Comparison of ENCODE assay signal across 9 mouse cellular contexts in genomic region chr2:116060701-116061400, GRCm38 (mm10). TPM values are rescaled to one million over a fixed set of nuclear protein-coding genes. Genes with fewer than 3 reads are reported as not detected.
DNase-seq lines count a peak whose midpoint lies in the region; ATAC-seq and TF ChIP-seq lines count a peak whose summit lies in the region.
"Had no signal": no experiment of that assay in that cellular context is flagged by ENCODE, and none has a peak within 500 bp of the region (broad histone marks: within the 10 kb centered on the region; RNA-seq: fewer than 3 reads in every experiment).

No protein-coding gene starts in this region.

- H3K36me3 ChIP-seq in heart, adult 2 months (ENCODE audit: control insufficient read depth, insufficient read depth, low read length) = no peaks in the 10 kb centered on the region; the same call in 1 of the 2 replicates
- no peaks in the 10 kb centered on the region for H3K36me3 ChIP-seq in embryonic facial prominence, embryonic 11.5 days (replicated peaks; ENCODE audit: control insufficient read depth, insufficient read depth, low read depth, low read length)
- H3K36me3 ChIP-seq in intestine, embryonic 15.5 days = no peaks in the 10 kb centered on the region
- H3K36me3 ChIP-seq in myocyte (ENCODE audit: control insufficient read depth, insufficient read depth) = peaks cover 16% of the 10 kb centered on the region

- peak overlapping the region; percentile 94 for H3K27ac ChIP-seq in heart, adult 2 months
- peak overlapping the region; percentile 97 for H3K27ac ChIP-seq in embryonic facial prominence, embryonic 11.5 days (replicated peaks; ENCODE audit: low read depth, low read length)
- peak overlapping the region; percentile 95 for H3K27ac ChIP-seq in intestine, embryonic 15.5 days

- H3K4me3 ChIP-seq in heart, adult 2 months = peak overlapping the region; percentile 60
- peak overlapping the region; percentile 76 for H3K4me3 ChIP-seq in embryonic facial prominence, embryonic 11.5 days (ENCODE audit: low read depth, low read length)
- peak overlapping the region; percentile 62 for H3K4me3 ChIP-seq in intestine, embryonic 15.5 days (replicated peaks)
- peak overlapping the region; percentile 98 for H3K4me3 ChIP-seq in myocyte
- H3K4me3 ChIP-seq: erythroblast, embryonic 14.5 days had no signal

- TF ChIP-seq CTCF in heart, adult 2 months (IDR thresholded peaks at IDR 0.05) = no peak

- H3K27me3 ChIP-seq in heart, adult 2 months (ENCODE audit: control insufficient read depth, insufficient read depth, low read length) = no peaks in the 10 kb centered on the region
- H3K27me3 ChIP-seq in embryonic facial prominence, embryonic 11.5 days (ENCODE audit: control insufficient read depth, insufficient read depth, low read length) = no peaks in the 10 kb centered on the region
- H3K27me3 ChIP-seq in intestine, embryonic 15.5 days (replicated peaks) = no peaks in the 10 kb centered on the region; the same call in 1 of the 2 replicates
- no peaks in the 10 kb centered on the region for H3K27me3 ChIP-seq in myocyte (ENCODE audit: control insufficient read depth, insufficient read depth, insufficient read length)

- peak overlapping the region; percentile 38 for H3K9ac ChIP-seq in heart, adult 2 months (ENCODE audit: low read depth, low read length)
- peak overlapping the region; percentile 98 for H3K9ac ChIP-seq in embryonic facial prominence, embryonic 11.5 days (replicated peaks; ENCODE audit: low read length)
- H3K9ac ChIP-seq in intestine, embryonic 15.5 days = peak overlapping the region; percentile 90

- WGBS in heart, adult 2 months = 42% methylated on average over 21 of the region's 21 CpGs
- WGBS in embryonic facial prominence, embryonic 11.5 days = 2% methylated on average over 21 of the region's 21 CpGs
- WGBS in intestine, embryonic 15.5 days = 9% methylated on average over 21 of the region's 21 CpGs

- H3ac ChIP-seq in myocyte (ENCODE audit: control insufficient read depth, insufficient read length) = no peak overlapping the region

- ATAC-seq in embryonic facial prominence, embryonic 11.5 days (replicated peaks; ENCODE audit: insufficient number of reproducible peaks, low FRiP score, low TSS enrichment, low read depth) = no peak
- ATAC-seq in intestine, embryonic 15.5 days = no peak

- H3K4me1 ChIP-seq in heart, adult 2 months (ENCODE audit: control insufficient read depth, insufficient read depth, low read length) = no peaks in the 10 kb centered on the region
- no peaks in the 10 kb centered on the region; the same call in 1 of the 2 replicates for H3K4me1 ChIP-seq in embryonic facial prominence, embryonic 11.5 days (ENCODE audit: control insufficient read depth, insufficient read depth, low read length)
- H3K4me1 ChIP-seq in intestine, embryonic 15.5 days (replicated peaks) = no peaks in the 10 kb centered on the region

- TF ChIP-seq POLR2A in heart, adult 2 months (IDR thresholded peaks at IDR 0.05; ENCODE audit: insufficient read depth, low read depth, low read length) = no peak
- no peak for TF ChIP-seq POLR2A in myocyte (IDR thresholded peaks at IDR 0.05; ENCODE audit: insufficient read length, low read depth)

- no peaks in the 10 kb centered on the region for H3K9me3 ChIP-seq in embryonic facial prominence, embryonic 11.5 days (replicated peaks; ENCODE audit: control insufficient read depth, low read length)
- no peaks in the 10 kb centered on the region for H3K9me3 ChIP-seq in intestine, embryonic 15.5 days

- no peak for TF ChIP-seq EP300 in heart, adult 2 months (IDR thresholded peaks at IDR 0.05; ENCODE audit: insufficient read depth, low read depth, low read length)

- intact Hi-C loops in heart, adult 2 months (cut with DNase I) = no loop called here

- DNase-seq in heart, adult 2 months = peak in 1 of 2 experiments; percentile 52
- DNase-seq in heart, postnatal 4 days = no peak
- DNase-seq in embryonic facial prominence, embryonic 11.5 days (ENCODE audit: low spot score) = peak; percentile 54
- DNase-seq in cerebellum, adult 18-20 months = no peak
- no peak for DNase-seq in urinary bladder, postnatal 10 days (ENCODE audit: low spot score)
- DNase-seq in layer of hippocampus, adult 9-11 months = no peak

- H3K79me2 ChIP-seq in heart, adult 2 months (replicated peaks; ENCODE audit: control insufficient read depth, insufficient read depth, low read length) = no peaks in the 10 kb centered on the region
- peaks cover 55% of the 10 kb centered on the region for H3K79me2 ChIP-seq in myocyte (ENCODE audit: control insufficient read depth, insufficient read depth)

- peak overlapping the region; percentile 49 for H3K4me2 ChIP-seq in embryonic facial prominence, embryonic 11.5 days (ENCODE audit: low read depth, low read length)
- peak overlapping the region; percentile 77 for H3K4me2 ChIP-seq in intestine, embryonic 15.5 days (replicated peaks)
- H3K4me2 ChIP-seq in myocyte (ENCODE audit: low read depth) = no peak overlapping the region

TF ChIP-seq in myocyte, 11 proteins besides CTCF, POLR2A, EP300 and RAD21:
- TF ChIP-seq TCF3 (IDR thresholded peaks at IDR 0.05; ENCODE audit: insufficient read length, low read depth) = no peak
- no peak for TF ChIP-seq USF1 (IDR thresholded peaks at IDR 0.05; ENCODE audit: low read depth)
- no peak for TF ChIP-seq POLR2AphosphoS2 (IDR thresholded peaks at IDR 0.05; ENCODE audit: insufficient read length, low read depth)
- no peak for TF ChIP-seq CEBPB (IDR thresholded peaks at IDR 0.05; ENCODE audit: insufficient read depth, poor library complexity, severe bottlenecking)
- no peak for TF ChIP-seq TCF12 (IDR thresholded peaks at IDR 0.05; ENCODE audit: insufficient read depth, poor library complexity, severe bottlenecking)
- TF ChIP-seq MYOG (IDR thresholded peaks at IDR 0.05; ENCODE audit: control insufficient read depth in 1 of 3, insufficient read depth in 1 of 3, insufficient read length in 2 of 3, low read depth in 2 of 3) = no peak

RNA-seq across cellular contexts. Expression of gene Meis2, which starts 4.8 kb away (rescaled TPM):
- total RNA-seq in heart, adult 2 months (2021) = 10 to 100 TPM; 24.9 to 30.4 TPM
- 16.9 and 22.4 TPM in 2 replicates for polyA plus RNA-seq in heart, adult 2 months (2012; rRNA removed)
- 10 to 100 TPM; 33.2 to 36.6 TPM for total RNA-seq in heart, postnatal 4 days (2021)
- 58.8 and 65.3 TPM in 2 replicates for polyA plus RNA-seq in embryonic facial prominence, embryonic 11.5 days (2014; fragmentation: Nextera tagmentation; extraction: Ambion mirVana)
- polyA plus RNA-seq in intestine, embryonic 15.5 days (2015; fragmentation: Nextera tagmentation; extraction: Ambion mirVana) = 39.9 and 41.5 TPM in 2 replicates
- 9.3 TPM for polyA plus RNA-seq in myocyte (2012; fragmentation: generic; extraction: Trizol)
- polyA plus RNA-seq: erythroblast, embryonic 14.5 days had no signal

Comparison
In these comparisons a context has a peak if more than half of its experiments do, and no peak if none do; other contexts are left out.
1. H3K9ac ChIP-seq: peak in every context shown above with its lines; median percentile 98 in embryonic facial prominence, embryonic 11.5 days; 90 in intestine, embryonic 15.5 days; 38 in heart, adult 2 months.